Mouse (Mus musculus) lung, embryonic 14.5 days (tissue): Measurements from ENCODE around the gene Tenm3. TPM values are rescaled to one million over a fixed set of nuclear protein-coding genes. Genes with fewer than 3 reads are reported as not detected.

Source experiments
- ATAC-seq: fragments of 200-750 bp; cut with Nextera tagmentation; 2 replicates; pipeline ENCODE4 v1.8.0; 2017; ENCODE audit warnings: mild to moderate bottlenecking, moderate TSS enrichment, moderate library complexity; ENCODE audit not compliant: insufficient read depth
- DNase-seq: peaks from one replicate; pipeline ENCODE4 v3.0.0-alpha.2; 2015
- H3K27ac ChIP-seq: fragments of 300-500 bp; sonication (generic); 2 replicates; pipeline ENCODE4 v1.5.1; 2014; ENCODE audit warnings: low read depth, mild to moderate bottlenecking, moderate library complexity
- H3K27me3 ChIP-seq: fragments of 300-500 bp; sonication (generic); 2 replicates; pipeline ENCODE4 v1.6.1; 2014; ENCODE audit warnings: low read length, control low read depth; ENCODE audit not compliant: insufficient read depth
- H3K36me3 ChIP-seq: fragments of 300-500 bp; sonication (generic); 2 replicates; pipeline ENCODE4 v1.6.1; 2014; ENCODE audit warnings: control low read depth; ENCODE audit not compliant: insufficient read depth
- H3K4me1 ChIP-seq: fragments of 300-500 bp; sonication (generic); 2 replicates; pipeline ENCODE4 v1.6.1; 2014; ENCODE audit warnings: antibody characterized with exemption, control low read depth; ENCODE audit not compliant: insufficient read depth
- H3K4me2 ChIP-seq: fragments of 300-500 bp; sonication (generic); 2 replicates; pipeline ENCODE4 v1.6.1; 2014; ENCODE audit warnings: mild to moderate bottlenecking
- H3K4me3 ChIP-seq: fragments of 300-500 bp; sonication (generic); 2 replicates; pipeline ENCODE4 v1.5.1; 2014; ENCODE audit warnings: low read depth, low read length
- H3K9ac ChIP-seq: fragments of 300-500 bp; sonication (generic); 2 replicates; pipeline ENCODE4 v1.6.1; 2014
- H3K9me3 ChIP-seq: fragments of 300-500 bp; sonication (generic); 2 replicates; pipeline ENCODE4 v1.6.1; 2016; ENCODE audit warnings: low read depth, low read length, control low read depth
- CTCF ChIP-seq: IDR thresholded peaks from 2 replicates; pipeline ENCODE4 v1.5.1; 2016; ENCODE audit warnings: antibody characterized with exemption, low read depth
- WGBS: fragments of 180-500 bp; shearing (Covaris S2); extraction: QIAGEN DNeasy Blood & Tissue Kit; methylation state at CpG from one replicate; pipeline ENCODE4 v1.1.7; 2014; 5-methylcytosine and 5-hydroxymethylcytosine counted together
- polyA plus RNA-seq: library from polyadenylated mRNA; unstranded; fragments of >200 nt; fragmentation: Nextera tagmentation; extraction: Ambion mirVana; gene quantifications from 2 replicates; pipeline ENCODE4 v1.2.1, GENCODE M21; 2014

Tenm3 gene
- polyA plus RNA-seq, 1 experiment from 2014 or later, result 9.8 TPM

- Histone ChIP-seq H3K4me2 (no peak overlapping the region), H3K36me3 (no peaks in the 10 kb centered on the region), H3K27ac (no peak overlapping the region), H3K9me3 (no peaks in the 10 kb centered on the region), H3K9ac (no peak overlapping the region), H3K4me1 (no peaks in the 10 kb centered on the region), H3K4me3 (no peak overlapping the region), H3K27me3 (peaks cover 5% of the 10 kb centered on the region; the same call in 1 of the 2 replicates)
- ATAC-seq (no peak), DNase-seq (no peak)
- no peak for TF ChIP-seq CTCF
- WGBS, result 18% methylated on average over 6 of the region's 6 CpGs
Observed at GRCm38 (mm10) chr8:48765212-48765611, 78.5 kb downstream of the Tenm3 start.

- 67% methylated on average over 3 of the region's 3 CpGs for WGBS
- no peak for ATAC-seq
- no peak overlapping the region for H3K9ac ChIP-seq
- no peaks in the 10 kb centered on the region for H3K36me3 ChIP-seq
- H3K27ac ChIP-seq, result no peak overlapping the region
- no peak overlapping the region for H3K4me3 ChIP-seq
- H3K27me3 ChIP-seq, result no peaks in the 10 kb centered on the region; the same call in 1 of the 2 replicates
- DNase-seq, result no peak
- no peak for TF ChIP-seq CTCF
- no peaks in the 10 kb centered on the region for H3K9me3 ChIP-seq
- H3K4me2 ChIP-seq, result no peak overlapping the region
- H3K4me1 ChIP-seq, result no peaks in the 10 kb centered on the region
Observed at GRCm38 (mm10) chr8:48764011-48764410, 79.7 kb downstream of the Tenm3 start.

GRCm38 (mm10) chr8:48756874-48757273, 86.9 kb downstream of the Tenm3 start:
- 0 out of 2 replicates have a peak, but pooled peaks cover 3% of the 10 kb centered on the region for H3K4me1 ChIP-seq
- no peaks in the 10 kb centered on the region for H3K9me3 ChIP-seq
- H3K9ac ChIP-seq, result no peak overlapping the region
- DNase-seq, result no peak
- no peak overlapping the region for H3K4me2 ChIP-seq
- WGBS, result 76% methylated on average over 2 of the region's 2 CpGs
- H3K4me3 ChIP-seq, result no peak overlapping the region
- H3K27me3 ChIP-seq, result no peaks in the 10 kb centered on the region
- no peak for TF ChIP-seq CTCF
- ATAC-seq, result no peak
- H3K27ac ChIP-seq, result no peak overlapping the region
- no peaks in the 10 kb centered on the region for H3K36me3 ChIP-seq

GRCm38 (mm10) chr8:48755492-48755891, 88.3 kb downstream of the Tenm3 start:
- Histone ChIP-seq H3K27me3 (no peaks in the 10 kb centered on the region), H3K9me3 (no peaks in the 10 kb centered on the region), H3K4me1 (0 out of 2 replicates have a peak, but pooled peaks cover 3% of the 10 kb centered on the region), H3K9ac (no peak overlapping the region), H3K36me3 (no peaks in the 10 kb centered on the region), H3K4me3 (no peak overlapping the region), H3K4me2 (no peak overlapping the region), H3K27ac (no peak overlapping the region)
- WGBS, result 37% methylated on average over 7 of the region's 7 CpGs
- TF ChIP-seq CTCF, result no peak
- ATAC-seq (no peak), DNase-seq (no peak)

GRCm38 (mm10) chr8:48754959-48755358, 88.8 kb downstream of the Tenm3 start:
- no peaks in the 10 kb centered on the region for H3K27me3 ChIP-seq
- H3K4me3 ChIP-seq, result no peak overlapping the region
- TF ChIP-seq CTCF, result no peak
- DNase-seq (no peak), ATAC-seq (no peak)
- no peak overlapping the region for H3K4me2 ChIP-seq
- H3K4me1 ChIP-seq, result 0 out of 2 replicates have a peak, but pooled peaks cover 3% of the 10 kb centered on the region
- 88% methylated on average over 2 of the region's 2 CpGs for WGBS
- no peak overlapping the region for H3K9ac ChIP-seq
- H3K36me3 ChIP-seq, result no peaks in the 10 kb centered on the region
- H3K27ac ChIP-seq, result no peak overlapping the region
- H3K9me3 ChIP-seq, result no peaks in the 10 kb centered on the region

GRCm38 (mm10) chr8:48751965-48752364, 91.8 kb downstream of the Tenm3 start:
- WGBS, result 88% methylated on average over 5 of the region's 5 CpGs
- no peak overlapping the region for H3K4me2 ChIP-seq
- no peaks in the 10 kb centered on the region for H3K36me3 ChIP-seq
- no peak overlapping the region for H3K4me3 ChIP-seq
- H3K27ac ChIP-seq, result no peak overlapping the region
- H3K9ac ChIP-seq, result no peak overlapping the region
- no peak for TF ChIP-seq CTCF
- no peak for DNase-seq
- H3K27me3 ChIP-seq, result no peaks in the 10 kb centered on the region
- 0 out of 2 replicates have a peak, but pooled peaks cover 8% of the 10 kb centered on the region for H3K4me1 ChIP-seq
- no peak for ATAC-seq
- H3K9me3 ChIP-seq, result no peaks in the 10 kb centered on the region

- no peak; the same call in 1 of the 2 replicates for ATAC-seq
- WGBS, result 24% methylated on average over 13 of the region's 13 CpGs
- Histone ChIP-seq H3K9me3 (no peaks in the 10 kb centered on the region), H3K27me3 (no peaks in the 10 kb centered on the region), H3K4me2 (no peak overlapping the region), H3K27ac (no peak overlapping the region), H3K4me1 (0 out of 2 replicates have a peak, but pooled peaks cover 4% of the 10 kb centered on the region), H3K9ac (no peak overlapping the region), H3K36me3 (no peaks in the 10 kb centered on the region), H3K4me3 (no peak overlapping the region)
- DNase-seq, result no peak
- TF ChIP-seq CTCF, result no peak
Observed at GRCm38 (mm10) chr8:48748503-48749059, 95.2 kb downstream of the Tenm3 start.

- WGBS, result 83% methylated on average over 4 of the region's 4 CpGs
- Histone ChIP-seq H3K27ac (no peak overlapping the region), H3K36me3 (no peaks in the 10 kb centered on the region), H3K27me3 (no peaks in the 10 kb centered on the region), H3K9ac (no peak overlapping the region), H3K4me1 (0 out of 2 replicates have a peak, but pooled peaks cover 3% of the 10 kb centered on the region), H3K4me3 (no peak overlapping the region), H3K9me3 (no peaks in the 10 kb centered on the region), H3K4me2 (no peak overlapping the region)
- DNase-seq (no peak), ATAC-seq (no peak)
- TF ChIP-seq CTCF, result peak; percentile 19; the same call in 1 of the 2 replicates
Observed at GRCm38 (mm10) chr8:48743912-48744311, 99.8 kb downstream of the Tenm3 start.
